Mouse (Mus musculus) spleen, adult 2 months (tissue): ENCODE data around the gene Grm7.

Source experiments
- CTCF ChIP-seq: fragments of 200-500 bp; IDR thresholded peaks from 2 replicates; pipeline ENCODE4 v1.5.1; 2011; ENCODE audit warnings: mild to moderate bottlenecking, inconsistent platforms; ENCODE audit not compliant: insufficient read depth, insufficient read length, insufficient replicate concordance; ENCODE audit errors: extremely low read depth
- POLR2A ChIP-seq: fragments of 200-500 bp; IDR thresholded peaks from 2 replicates; pipeline ENCODE4 v1.6.1; 2011; ENCODE audit warnings: low read depth, low read length, inconsistent platforms

DNA sequence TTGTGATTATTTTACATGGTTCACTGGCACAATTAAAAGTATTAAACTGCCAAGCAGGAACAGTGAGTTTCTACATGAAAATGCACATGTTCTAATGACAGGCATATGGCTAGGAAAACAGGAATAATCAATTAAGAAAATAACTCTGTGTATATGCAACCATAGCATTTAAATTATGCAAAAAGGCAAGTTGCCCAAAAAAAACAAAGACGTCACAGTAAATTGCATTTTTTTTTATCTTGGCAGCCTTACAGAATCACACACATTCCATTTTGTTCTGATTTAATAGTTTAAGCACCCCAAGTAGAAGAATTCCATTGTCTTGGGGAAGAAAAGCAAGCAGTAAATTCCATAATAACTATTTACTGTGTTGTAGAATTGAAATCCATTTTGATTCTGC is 716.3 kb downstream of the Grm7 start:
- TF ChIP-seq POLR2A (no peak), CTCF (no peak)
